Mouse (Mus musculus) kidney, adult 2 months (tissue): Measurements from ENCODE around the gene Olfr1418.

Source experiments
- CTCF ChIP-seq: fragments of 200-500 bp; conservative IDR thresholded peaks from 2 replicates; pipeline ENCODE4 v1.5.1; 2011; ENCODE audit warnings: low read depth, mild to moderate bottlenecking, control low read depth, low read length, moderate library complexity, mixed read lengths; ENCODE audit not compliant: insufficient read depth, insufficient read length
- POLR2A ChIP-seq: fragments of 200-500 bp; IDR thresholded peaks from one replicate; pipeline ENCODE4 v1.6.1; 2011; ENCODE audit warnings: low read depth, low read length, control low read depth

DNA sequence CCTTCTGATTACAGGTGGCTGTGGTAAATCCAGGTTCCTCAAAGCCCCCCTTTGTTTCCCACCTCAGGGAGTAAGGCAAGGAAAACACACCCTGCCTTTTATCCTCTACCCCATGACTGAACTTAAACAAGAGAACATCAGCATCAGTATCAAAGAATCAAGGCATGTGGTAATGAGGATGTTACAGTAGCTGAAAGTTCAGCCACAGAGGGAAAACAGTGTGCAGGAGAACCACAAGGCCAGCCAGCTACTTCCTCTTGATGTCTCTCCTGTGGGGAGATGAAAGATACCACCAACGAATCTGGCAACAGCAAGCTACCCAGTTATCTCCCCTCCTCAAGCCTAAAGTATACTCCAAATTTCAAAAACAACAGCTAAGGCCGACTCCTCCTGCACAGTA lies 53.6 kb downstream of the Olfr1418 start:
- no peak for TF ChIP-seq CTCF
- no peak for TF ChIP-seq POLR2A
